Mouse (Mus musculus) T-helper 17 cell (primary cell): ENCODE measurements at regions not wholly inside any gene's neighbourhood (a gene's known extent, or its start where the extent isn't known, plus 50 kb on each side); places are given as distances from the start of the nearest gene placed in this dataset.

Experiments used
- in situ Hi-C, 2 experiments: fragments of 300-600 bp; cut with MboI, MseI; formaldehyde crosslinking; loops; 1 replicate in 1 of 2; 2 replicates in 1 of 2; pipeline ENCODE4 v1.15.1; 2025; ENCODE audit warnings: high pct_unique_total_duplicates in 2 of 2

DNA sequence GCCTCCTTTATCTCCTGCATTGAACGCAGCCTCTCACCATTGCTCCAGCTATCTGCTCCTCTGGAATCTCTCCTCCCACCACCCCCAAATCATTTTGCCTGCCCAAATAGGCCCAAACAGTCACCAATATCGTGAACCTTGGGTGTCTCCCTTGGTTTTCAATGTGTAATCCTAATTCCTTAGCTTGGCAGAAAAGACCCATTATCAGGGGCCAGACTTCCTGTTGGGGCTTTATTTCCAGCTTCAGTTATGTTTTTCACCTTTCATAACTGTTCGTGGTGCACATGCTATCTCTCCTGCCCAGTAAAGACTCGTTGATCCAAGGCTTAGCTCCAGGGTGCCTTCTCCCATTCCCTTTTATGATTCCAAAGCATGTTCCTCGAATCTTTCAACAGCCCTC lies 142.4 kb upstream of the Eya4 start:
- in situ Hi-C loops: no loop called here

DNA sequence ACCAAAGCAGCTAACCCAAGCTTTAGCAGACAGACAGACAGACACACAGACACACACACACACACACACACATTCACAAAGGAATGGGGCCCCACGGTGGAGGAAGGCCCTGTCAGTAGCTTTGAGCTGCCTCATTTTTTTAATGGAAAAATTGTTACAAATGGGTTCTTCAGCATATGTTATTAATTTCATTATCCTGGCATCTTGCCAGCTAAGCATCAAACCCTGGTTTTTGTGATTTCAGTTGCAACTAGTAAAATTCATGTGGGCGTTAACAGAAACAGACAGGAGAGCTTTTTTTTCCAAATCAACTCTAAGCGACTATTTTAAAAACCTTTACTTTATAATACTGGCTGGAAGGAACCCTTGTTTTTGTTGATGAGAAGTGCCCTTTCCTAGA lies 138.4 kb upstream of the Eya4 start:
- in situ Hi-C loops: no loop called here

DNA sequence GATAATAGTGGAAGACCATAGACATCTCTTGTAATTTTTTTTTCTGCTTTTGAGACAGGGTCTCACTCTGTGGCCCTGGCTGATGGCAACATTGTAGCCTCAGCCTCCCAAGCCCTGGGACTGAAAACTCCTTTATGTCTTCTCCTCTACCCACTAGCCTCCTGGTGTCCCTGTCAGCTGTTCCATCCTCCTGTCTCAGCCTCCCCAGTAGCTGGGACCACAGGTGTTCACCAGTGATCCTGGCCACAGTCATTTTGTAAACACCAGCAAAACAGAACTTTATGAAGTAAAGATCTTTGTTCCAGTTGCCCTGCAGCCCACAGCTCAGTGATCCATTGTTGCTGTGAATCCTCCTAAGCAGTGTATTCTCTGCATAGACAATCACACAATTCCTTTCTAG lies 129.9 kb upstream of the Eya4 start:
- in situ Hi-C loops: no loop called here

DNA sequence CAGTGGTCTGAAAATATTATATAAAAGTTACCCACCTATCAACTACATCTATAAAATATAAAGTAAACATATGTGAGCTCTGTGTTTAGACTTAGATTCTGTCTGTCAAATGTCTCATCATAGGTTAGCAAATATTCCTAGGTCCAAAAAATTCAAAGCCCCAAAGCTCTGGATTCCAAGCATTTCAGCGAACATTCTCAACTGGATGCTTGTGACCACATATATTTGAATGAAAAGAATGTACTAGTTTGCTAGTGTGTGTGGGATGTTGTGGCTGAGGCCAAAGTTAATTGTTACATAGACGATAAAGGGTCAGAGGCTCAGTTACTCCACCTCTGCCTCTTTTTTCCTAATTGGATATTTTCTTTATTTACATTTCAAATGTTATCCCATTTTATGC lies 128.3 kb upstream of the Eya4 start:
- in situ Hi-C loops: no loop called here

DNA sequence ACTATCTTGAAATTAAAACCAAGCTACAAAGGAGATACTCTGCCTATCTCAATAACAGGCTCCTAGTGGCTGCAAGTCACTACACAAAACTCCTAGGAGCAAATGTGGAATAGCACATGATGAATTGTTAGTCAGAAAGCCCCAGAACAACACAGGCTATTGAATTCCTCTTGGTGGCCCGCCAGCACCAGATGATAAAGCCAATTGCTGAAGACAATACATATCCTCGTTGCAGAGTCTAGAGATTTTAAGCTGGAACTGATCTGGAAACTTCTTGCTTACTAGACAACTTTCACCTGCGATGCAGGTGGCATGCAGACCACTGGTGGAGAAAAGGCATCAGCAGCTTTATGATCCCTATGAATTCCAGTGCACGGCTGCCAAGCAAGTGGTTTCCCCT lies 126.5 kb upstream of the Eya4 start:
- in situ Hi-C loops: no loop called here

DNA sequence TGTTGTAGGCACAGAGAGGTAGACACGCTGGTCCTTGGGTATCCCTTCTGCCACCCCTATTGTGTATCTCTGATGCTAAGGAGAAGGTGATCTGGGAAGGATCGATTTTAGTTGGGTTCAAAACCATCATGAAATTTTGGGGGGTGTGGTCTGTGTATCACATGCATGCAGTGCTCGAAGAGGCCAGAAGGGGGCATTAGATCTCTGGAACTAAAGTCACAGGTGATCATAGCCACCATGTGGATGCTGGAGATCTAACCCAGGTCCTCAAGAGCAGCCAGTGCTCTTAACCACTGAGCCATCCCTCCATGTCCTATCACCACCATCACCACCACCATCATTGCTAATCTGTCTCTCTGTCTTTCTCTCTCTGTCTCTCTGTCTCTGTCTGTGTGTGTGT lies 100.4 kb upstream of the Eya4 start:
- in situ Hi-C loops: loop anchor here in 1 of 2 experiments (10.0 kb wide), 1 partner anchor 1716 kb away; no protein-coding TSS in a partner anchor

DNA sequence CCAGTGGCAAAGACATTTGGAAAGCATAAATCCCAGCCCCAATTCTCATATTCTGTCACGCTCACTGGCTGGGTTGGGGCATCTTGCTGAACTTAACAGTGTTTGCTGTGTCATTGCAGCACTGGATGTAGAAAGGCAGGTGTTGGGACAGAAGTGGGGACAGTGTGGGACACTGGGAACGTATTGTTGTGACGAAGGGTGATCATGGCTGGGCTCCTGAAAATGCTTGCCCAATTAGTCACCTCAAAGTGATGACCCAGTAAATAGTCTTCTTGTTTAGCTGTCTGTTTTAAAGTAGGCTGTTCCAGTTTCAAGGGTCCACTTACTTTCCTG lies 100.0 kb upstream of the Eya4 start:
- in situ Hi-C loops: loop anchor here in 1 of 2 experiments (10.0 kb wide), 1 partner anchor 1716 kb away; no protein-coding TSS in a partner anchor

DNA sequence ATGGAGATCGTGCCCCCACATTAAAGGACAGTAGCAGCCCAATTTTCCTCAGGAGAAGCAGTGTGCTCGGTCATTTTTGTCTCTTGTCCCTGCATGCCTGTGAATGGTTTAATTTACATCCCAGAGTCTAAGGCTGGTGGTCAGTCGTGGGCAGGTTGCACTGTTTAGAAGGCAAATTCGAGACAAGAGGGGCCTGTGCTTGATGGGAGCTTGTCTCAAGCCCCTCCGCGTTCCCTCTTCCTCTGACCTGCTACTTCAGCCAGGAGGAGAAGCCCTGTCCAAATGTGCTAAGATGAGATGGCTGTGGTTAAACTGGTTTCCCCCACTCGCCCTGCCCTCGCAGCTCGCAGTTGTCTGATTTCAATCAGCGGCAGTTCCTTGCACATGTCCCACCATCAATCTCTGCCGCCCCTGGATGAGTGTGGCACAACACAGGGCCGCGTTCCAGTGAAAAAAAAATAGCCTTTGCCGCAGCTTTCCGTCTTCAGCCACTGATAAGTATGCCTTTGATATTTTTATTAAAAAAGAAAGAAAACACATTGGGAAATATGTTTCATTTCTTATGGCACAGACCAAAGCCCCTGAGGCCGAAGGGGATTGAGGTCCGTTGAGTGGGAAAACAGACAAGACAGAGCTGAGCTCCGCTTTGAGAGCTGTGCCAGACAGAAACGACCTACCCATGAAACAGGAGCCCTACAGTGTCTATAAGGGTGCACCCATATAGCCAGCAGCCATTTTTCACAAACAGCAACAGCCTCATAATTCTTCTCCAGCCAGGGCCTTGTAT lies 99.5 kb upstream of the Eya4 start:
- in situ Hi-C loops: loop anchor here in 1 of 2 experiments (5.0 to 10.0 kb wide), 2 partner anchors 47 to 1715 kb away; no protein-coding TSS in a partner anchor

DNA sequence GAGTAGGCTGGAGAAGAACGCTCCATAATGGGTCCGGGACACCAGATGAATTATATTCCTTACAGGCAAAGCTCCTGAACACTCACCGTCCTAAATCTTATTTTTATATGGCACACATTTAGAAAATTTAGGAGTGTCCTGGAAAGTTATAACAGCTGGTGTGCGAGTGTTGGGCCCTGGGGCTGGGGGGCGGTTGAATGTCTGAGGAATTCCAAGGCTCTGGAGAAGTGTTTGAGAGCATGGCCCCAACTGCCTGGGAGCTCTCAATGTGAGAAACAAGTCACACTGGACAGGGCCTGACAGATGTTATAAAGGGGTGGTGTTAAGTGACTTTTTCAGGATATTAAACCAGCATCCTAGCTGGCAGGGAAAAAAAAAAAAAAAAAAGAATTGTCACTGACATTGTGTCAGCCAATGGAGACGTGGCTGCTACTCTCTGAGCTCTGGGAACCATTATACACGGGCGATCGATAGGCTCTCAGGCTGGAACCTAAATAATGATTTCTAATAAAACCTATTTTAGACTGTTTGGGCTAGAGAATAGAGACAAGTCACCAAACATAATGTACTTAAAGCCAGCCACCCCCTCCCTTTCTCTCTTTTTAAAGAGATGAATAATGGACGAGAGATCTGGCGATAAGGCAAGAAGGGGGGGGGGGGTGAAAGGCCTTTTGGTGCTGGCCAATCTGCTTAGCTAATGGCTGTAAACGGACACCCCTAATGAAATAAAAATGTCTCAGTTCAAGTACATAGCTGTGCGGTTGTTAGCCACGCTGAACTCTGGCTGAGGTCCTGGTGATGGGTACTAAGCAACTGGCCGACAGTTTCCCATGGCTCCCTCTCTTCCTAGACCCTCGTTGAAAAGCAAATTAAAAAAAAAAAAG lies 98.6 kb upstream of the Eya4 start:
- in situ Hi-C loops: loop anchor here in 1 of 2 experiments (5.0 kb wide), 1 partner anchor 48 kb away; no protein-coding TSS in a partner anchor

DNA sequence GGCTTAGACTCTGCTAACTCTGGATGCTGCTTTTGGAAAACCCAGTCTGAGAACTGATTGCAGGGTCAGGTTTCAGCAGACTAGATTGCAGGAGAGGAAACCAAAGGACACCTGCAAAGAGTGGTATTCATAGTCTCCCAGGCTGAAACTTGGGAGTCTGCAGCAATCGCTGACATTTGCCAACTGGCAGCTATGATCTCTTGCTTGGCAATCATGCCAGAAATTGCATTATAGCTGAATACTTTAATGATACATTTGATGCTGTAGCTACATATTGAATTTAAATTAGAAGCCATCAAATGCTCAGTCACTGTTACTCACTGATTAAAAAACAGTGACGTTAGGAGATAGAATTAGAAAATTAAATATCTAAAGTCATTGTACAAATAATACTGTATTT lies 79.8 kb upstream of the Eya4 start:
- in situ Hi-C loops: no loop called here

DNA sequence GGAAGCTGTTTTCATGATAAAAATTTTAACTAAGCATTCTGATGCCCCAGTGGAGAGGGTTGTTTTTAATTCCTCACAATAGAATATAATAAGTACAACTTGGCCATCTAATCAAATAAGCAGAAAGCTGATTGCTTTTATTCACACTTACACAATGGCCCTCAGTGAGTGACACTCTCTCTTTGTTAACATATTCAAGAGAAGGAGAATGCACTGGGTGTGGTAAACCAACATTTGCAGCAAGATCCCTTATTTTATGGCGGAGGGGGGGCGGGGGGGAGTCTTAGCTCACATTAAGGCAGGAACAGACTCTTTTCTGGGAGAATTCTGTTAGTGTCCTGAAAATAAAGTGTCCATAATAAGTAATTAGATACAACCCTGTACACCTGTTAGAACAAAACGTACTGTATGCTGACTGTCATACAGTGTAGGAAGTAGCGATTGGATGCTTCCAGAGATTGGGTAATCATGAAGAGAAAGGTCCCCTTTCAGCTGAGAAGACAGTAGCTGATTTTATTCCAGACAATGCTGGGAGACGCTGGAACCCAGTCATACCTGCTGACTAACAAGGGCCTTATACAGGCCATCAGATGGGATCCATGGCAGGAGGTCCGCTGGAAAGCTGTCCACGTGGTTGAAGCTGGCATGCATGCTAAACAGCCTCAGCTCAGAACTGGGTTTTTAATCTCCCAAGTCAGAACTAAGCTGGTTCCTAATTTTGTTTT lies 63.4 kb upstream of the Eya4 start:
- in situ Hi-C loops: no loop called here

DNA sequence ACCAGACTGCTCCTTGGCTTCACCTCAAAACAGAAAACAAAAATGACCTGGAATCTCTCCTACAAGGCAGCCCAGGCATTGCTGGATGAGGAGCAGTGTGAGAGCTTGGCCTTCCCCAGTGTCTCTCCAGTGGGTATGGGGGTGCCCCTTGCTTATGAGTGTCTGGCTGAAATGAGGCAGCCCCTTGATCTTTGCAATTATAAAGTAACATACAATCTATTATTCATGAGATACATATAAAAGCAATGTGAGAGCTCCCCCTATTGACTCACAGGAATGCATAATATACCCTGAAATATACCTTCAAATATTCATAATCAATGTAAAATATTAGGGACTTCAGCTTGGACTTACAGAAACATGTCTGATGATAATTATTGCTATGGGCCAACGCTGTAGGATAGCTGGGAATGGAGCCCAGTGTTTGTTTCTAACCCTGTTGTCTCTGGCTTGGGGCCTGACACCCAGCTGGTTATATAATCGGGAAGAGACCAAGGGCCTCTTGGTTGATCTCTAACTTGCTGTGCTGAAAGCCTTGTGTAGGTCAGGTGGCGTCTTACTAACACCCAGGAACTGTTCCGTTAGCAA lies 52.9 kb upstream of the Eya4 start:
- in situ Hi-C loops: no loop called here
